Mouse (Mus musculus): ENCODE data around the gene Atp13a1.

Atp13a1 gene

DNA sequence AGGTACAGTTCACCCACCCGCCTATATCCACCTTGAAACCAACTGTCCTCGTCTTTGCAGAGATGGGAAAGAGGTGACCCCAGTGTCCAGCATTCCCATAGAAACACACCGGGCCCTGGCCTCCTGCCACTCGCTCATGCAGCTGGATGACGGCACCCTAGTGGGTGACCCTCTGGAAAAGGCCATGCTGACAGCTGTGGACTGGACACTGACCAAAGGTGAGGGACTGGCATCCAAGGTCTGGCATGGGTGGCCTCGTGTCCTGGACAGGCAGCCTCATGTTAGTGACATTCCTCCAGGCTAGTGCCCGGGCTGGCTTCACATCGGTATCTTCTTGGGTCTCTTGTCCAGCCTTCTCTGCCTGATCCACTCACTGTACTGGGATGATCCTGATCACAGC is 8.3 kb downstream of the Atp13a1 start:
- in situ Hi-C loops (cut with MboI; ENCODE audit: unreplicated experiment in 2 of 2), result no loop called here

DNA sequence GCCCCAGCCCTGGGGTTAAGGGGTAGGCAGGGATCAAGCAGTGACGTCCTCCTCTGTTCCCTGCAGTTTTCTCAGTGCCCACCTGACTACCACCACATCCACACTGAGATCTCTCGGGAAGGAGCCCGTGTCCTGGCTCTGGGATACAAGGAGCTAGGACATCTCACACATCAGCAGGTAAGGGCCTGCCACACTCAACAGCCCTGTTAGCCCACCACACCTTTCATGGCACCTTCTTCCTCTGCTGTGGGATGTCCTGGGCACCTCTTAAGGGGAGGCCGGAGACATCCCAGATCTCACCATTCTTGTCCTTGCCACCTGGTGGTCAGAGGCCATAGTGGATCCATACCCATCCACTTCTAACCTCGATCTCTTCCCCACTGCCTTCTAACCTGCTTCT is 9.0 kb downstream of the Atp13a1 start:
- in situ Hi-C loops (cut with MboI; ENCODE audit: unreplicated experiment in 2 of 2), result no loop called here

DNA sequence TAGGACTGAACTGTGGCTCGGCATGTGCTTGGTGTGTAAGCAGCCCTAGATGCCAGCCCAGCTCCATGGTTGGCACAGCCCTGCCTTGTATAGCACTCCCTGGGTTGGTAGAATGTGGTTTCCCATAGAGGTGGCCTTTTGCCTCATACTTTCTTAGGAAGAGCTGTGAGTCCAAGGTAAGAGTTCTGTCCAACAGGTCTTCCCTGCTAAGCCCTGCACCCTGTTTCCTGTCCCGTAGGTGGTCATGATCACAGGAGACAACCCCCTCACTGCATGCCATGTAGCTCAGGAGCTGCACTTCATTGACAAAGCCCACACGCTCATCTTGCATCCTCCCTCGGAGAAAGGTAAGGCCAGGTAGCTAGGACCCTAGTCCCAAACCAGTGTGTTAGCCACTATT is 10.8 kb downstream of the Atp13a1 start:
- in situ Hi-C loops (cut with MboI; ENCODE audit: unreplicated experiment in 2 of 2), result no loop called here

DNA sequence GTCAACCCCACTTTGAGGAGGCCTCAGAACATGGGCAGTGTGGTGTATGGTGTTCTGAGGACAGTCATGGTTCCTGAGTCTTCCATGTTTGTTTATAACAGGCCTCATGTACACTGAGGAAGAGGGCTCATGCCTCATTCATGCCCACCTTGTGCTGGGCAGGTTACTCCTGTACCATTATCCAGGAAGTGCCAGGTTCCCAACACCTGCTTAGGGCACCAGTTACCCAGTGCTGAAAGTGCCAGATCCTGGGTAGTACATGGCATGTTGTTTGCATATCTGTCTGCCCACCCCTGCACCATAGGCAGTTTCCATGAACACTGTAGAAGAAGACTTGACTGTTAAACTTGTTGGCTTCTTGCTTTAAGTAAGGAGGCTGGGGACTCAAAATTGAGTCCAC is 11.3 kb downstream of the Atp13a1 start:
- in situ Hi-C loops (cut with MboI; ENCODE audit: unreplicated experiment in 2 of 2), result no loop called here

DNA sequence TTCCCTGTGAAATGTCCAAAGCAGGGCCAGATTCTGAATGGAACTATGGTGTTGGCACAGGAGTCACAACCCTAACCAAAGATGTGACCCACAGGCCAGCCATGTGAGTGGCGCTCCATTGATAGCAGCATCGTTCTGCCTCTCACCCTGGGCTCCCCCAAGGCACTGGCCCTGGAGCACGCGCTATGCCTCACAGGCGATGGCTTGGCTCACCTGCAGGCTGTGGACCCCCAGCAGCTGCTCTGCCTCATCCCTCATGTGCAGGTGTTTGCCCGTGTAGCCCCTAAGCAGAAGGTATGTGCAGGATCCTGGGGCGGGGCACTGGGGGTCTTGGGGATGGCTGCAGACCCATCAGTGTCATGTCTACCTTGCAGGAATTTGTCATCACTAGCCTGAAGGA is 12.4 kb downstream of the Atp13a1 start:
- in situ Hi-C loops (cut with MboI; ENCODE audit: unreplicated experiment in 2 of 2), result no loop called here

DNA sequence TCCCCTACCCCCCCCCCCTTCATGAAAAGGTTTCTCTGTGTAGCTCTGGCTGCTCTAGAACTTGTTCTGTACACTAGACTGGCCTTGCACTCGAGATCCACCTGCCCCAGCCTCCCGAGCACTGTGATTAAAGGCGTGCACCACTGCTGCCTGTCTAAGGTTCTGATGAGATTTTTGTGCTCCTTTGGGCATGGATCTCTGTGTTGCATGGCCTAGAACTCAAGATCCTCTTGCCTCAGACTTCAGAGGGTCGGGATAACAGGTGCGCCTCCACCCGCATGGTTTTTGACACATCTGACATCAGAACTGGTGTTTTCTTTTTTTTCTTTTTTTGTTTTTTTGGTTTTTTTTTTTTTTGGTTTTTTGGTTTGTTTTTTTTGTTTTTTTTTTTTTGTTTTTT is 13.6 kb downstream of the Atp13a1 start:
- in situ Hi-C loops (cut with MboI; ENCODE audit: unreplicated experiment in 2 of 2), result no loop called here

DNA sequence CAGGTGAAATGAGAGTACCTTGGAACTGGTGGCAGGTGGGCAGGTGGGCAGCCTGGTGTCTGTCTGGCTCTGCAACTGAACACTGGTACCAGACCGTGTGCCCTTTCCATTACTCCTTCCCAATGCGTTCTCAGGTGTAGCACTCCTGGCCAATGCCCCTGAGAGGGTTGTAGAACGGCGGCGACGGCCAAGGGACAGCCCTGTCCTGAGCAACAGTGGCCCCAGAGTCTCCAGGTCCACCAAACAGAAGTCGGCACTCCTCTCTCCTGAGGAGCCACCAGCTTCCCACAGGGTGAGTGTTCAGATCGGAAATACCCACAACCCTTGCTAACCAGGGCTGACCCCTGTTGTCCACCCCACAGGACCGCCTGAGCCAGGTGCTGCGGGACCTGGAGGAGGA is 14.1 kb downstream of the Atp13a1 start:
- in situ Hi-C loops (cut with MboI; ENCODE audit: unreplicated experiment in 2 of 2), result no loop called here

DNA sequence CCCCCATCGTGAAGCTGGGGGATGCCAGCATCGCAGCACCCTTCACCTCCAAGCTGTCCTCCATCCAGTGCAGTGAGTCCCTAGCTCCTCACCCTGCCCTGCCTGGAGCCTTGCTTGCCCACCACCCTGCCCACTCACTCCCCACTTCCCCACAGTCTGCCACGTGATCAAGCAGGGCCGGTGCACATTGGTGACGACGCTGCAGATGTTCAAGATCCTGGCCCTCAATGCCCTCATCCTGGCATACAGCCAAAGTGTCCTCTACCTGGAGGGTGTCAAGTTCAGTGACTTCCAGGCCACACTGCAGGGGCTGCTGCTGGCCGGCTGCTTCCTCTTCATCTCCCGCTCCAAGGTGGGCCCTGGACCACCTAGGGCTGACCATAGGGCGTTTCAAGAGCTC is 14.5 kb downstream of the Atp13a1 start:
- in situ Hi-C loops (cut with MboI; ENCODE audit: unreplicated experiment in 2 of 2), result no loop called here

DNA sequence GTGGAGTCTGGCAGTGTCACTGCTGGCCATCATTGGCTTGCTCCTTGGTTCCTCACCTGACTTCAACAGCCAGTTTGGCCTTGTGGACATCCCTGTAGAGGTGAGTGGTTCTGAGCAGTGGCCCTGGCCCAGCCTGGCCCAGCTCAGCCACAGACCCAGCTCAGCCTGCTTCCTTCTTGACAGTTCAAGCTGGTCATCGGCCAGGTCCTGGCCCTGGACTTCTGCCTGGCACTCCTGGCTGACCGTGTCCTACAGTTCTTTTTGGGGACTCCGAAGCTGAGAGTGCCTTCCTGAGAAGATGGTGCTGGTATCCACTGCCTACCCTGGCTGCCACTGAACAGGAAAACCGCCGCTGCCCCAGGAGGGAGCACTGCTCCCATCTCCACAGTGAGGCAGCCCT is 16.3 kb downstream of the Atp13a1 start:
- in situ Hi-C loops (cut with MboI; ENCODE audit: unreplicated experiment in 2 of 2), result no loop called here

DNA sequence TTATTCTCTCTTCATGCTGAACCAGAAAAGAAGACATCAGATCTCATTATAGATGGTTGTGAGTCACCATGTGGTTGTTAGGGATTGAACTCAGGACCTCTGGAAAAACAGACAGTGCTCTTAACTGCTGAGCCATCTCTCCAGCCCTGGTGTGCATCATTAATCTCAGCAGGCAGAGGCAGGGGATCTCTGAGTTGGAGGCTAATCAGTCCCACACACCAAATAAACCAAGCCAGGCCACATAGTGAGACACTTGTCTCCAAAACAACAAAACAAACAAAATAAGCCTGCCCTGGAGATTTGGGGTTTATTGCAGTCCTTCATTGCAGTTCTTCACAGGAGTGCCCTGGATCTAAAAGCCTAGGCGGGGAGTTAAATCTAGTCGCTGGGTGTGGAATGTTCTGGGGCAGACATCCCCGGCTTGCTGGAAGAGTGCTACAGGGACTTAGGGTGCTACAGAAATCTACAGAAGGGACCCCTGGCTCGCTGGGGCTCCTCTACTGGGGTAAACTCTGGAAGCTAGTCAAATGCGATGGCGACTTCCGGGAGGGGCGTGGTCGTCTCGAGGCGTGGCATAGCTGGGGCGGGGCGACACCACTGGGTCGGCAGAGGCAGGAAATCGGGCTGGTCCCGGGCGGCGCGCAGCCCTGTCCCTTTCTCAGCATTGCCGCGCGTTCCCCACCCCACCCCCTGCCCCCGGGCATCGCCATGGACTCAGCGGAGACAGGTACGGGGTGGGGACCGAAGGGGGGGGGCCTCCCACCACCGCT is 17.3 kb downstream of the Atp13a1 start, which contains the start of gene Gmip:
Gene Gmip, plus strand, starts transcription at position 586 of the 770 bp plus-strand sequence.
- in situ Hi-C loops (cut with MboI; ENCODE audit: unreplicated experiment in 2 of 2), result no loop called here

DNA sequence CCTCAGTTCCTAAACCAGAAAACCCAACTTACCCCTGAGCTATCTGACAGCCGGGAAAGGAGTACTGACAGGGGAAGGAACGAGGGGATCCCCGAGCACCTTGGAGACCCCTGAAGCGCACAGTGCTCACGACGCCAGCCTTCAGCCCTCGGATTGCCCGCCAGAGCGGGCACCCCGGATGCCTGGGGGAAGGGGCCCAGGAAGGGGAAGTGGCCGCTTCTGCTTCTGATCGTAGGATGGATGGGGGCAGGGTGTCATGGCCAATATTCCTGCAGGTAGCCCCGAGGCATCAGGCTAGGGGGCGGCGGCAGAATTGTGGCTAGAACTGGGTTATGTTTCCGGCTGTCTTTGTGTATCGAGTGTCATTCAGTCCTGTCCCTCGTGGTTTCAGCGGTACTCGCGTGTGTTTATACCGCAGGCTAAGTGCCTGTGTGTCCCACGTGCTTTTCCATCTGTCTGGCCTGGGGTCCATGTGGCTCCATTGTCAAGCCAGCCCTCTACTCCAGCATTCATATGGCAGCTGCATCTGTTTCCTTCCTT is 18.0 kb downstream of the Atp13a1 start:
- in situ Hi-C loops (cut with MboI; ENCODE audit: unreplicated experiment in 2 of 2), result no loop called here

DNA sequence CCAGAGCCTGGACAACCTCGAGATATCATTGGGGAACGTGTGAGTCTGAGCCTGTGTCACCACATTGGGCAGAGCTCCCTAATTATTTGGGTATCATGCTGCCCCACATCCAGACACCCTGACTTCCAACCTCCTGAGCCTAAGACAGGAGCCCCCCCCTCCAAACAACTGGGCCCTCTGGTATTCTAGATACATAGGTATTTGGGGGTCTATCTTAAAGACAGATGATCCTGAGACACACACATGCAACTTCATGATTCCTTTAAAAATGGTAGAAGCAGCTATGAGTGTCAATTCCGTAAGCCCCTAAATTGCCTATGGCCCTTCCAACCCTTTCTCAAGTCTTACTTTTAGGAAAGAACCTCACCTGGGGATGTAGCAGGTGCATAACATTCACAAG is 18.9 kb downstream of the Atp13a1 start:
- in situ Hi-C loops (cut with MboI; ENCODE audit: unreplicated experiment in 2 of 2), result no loop called here

DNA sequence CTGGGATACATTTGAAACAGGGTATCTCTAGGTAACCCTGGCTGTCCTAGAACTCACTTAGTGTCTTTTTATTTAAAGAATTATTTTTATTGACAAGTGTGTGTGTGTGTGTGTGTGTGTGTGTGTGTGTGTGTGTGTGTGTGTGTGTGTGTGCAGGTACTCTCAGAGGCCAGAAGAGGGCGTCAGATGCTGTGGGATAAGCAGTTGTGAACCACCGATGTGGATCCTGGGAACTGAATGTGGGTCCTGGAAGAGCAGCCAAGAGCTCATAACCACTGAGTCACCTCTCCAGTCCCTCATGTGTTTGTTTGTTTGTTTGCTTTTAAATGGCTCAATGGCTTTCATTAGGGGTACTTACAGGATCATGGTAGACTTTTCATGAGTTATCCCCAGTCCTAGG is 23.9 kb downstream of the Atp13a1 start:
- in situ Hi-C loops (cut with MboI; ENCODE audit: unreplicated experiment in 2 of 2), result no loop called here

DNA sequence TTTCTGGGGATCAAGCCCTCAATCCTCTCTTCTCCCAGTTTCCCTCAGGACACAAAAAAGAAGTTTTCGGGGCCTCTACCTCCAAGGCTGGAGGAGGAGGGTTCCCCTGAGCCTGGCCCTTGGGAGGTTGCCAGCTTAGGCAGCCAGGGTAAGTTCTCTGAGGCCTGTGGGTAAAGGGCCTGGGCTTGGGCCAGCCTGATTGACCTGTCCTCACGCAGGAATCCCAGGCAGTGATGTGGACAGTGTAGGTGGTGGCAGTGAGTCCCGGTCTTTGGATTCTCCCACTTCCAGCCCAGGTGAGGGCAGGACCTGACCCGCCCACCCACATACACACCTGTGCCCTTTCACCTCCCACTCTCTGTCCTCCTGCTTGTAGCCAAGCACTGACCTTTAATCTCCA is 24.4 kb downstream of the Atp13a1 start:
- in situ Hi-C loops (cut with MboI; ENCODE audit: unreplicated experiment in 2 of 2), result no loop called here

DNA sequence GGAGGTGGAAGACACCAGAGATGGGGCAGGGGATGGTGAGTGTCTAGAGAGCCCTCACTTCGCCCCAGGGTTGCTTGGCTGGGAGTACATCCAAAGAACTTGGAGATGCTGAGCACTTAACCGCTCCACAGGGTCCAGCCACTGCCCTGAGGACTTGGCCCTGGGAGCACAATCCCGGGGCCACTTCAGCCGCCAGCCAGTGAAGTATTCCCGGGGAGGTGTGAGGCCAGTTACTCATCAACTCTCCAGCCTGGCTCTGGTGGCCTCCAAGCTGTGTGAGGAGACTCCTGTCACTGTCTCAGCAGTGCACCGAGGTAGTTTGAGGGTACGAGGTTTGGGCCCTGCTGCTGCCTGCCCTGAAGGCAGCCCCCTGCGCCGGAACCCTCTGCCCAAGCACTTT is 29.5 kb downstream of the Atp13a1 start:
- in situ Hi-C loops (cut with MboI; ENCODE audit: unreplicated experiment in 2 of 2), result no loop called here

DNA sequence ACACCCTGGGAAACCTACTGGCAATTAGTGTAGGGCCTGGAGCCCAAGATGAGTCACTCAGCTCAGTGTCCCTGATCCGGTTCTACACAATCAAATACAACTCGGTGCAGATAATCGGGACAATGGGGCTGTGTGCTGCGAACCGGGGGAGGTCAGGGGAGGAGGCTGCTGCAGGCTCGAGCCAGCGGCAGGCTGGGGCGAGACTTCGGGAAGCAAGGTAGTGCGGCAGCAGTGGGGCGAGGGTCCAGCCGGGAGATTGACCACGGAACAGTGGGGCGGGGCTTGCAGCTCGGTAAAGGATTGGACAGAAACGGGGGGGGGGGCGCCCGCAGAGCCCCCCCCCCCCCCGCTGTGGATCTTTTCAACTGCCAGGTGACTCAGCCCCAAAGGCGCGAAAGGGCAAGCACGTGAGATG is 31.0 kb downstream of the Atp13a1 start:
- in situ Hi-C loops (cut with MboI; ENCODE audit: unreplicated experiment in 2 of 2), result no loop called here

DNA sequence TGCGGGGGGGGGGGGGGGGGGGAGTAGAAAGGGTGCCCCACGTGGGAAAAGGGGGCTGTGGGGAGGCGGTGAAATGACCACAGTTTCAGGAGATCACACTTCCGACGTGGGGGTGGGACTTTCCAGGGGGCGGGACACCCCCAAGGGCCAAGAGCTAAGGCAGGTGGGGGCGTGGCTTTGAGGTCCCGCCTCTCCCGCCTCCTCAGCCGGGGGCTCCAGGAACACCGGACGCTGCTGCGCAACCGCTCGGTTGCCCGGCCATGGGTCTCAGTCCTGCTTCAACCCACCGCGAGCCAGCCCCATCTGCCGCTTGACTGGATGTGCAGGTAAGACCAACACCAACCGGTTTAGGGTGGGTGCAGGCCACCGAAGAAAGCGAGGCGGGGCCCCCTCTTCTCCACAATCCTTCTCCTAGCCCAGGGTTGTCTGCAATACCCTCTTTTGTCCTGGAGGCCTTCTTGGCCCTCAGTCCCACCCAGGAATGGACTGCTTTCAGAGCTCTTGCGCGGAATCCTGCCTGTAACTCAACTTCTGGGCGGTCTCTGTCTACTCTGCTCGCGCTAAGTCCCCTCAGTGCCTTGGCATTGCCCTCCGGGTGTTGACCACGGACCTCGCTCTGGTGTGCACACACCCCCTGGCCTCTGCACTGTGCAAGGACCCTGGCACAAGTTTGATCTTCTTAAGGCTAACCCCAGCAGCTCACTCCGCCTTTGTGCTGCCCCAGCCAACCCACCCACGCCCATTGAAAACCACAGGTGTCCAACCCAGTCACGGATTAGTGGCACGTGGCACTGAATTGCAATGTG is 31.6 kb downstream of the Atp13a1 start, which contains the start of gene Lpar2:
Gene Lpar2, plus strand, starts transcription at position 44 of the 806 bp plus-strand sequence.
- in situ Hi-C loops (cut with MboI; ENCODE audit: unreplicated experiment in 2 of 2), result no loop called here

DNA sequence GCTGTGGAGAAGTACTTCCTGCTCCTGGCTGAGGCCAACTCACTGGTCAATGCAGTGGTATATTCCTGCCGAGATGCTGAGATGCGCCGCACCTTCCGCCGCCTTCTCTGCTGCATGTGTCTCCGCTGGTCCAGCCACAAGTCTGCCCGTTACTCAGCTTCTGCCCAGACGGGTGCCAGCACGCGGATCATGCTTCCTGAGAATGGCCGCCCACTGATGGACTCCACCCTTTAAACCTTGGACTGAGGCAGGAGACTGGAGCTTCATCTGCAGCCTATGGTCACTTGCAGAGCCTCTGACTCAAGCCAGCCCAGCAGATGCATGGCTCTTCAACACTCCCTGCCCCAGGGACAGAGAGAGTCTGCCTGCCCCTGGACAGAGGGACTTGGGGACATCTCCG is 35.4 kb downstream of the Atp13a1 start:
- in situ Hi-C loops (cut with MboI; ENCODE audit: unreplicated experiment in 2 of 2), result no loop called here

DNA sequence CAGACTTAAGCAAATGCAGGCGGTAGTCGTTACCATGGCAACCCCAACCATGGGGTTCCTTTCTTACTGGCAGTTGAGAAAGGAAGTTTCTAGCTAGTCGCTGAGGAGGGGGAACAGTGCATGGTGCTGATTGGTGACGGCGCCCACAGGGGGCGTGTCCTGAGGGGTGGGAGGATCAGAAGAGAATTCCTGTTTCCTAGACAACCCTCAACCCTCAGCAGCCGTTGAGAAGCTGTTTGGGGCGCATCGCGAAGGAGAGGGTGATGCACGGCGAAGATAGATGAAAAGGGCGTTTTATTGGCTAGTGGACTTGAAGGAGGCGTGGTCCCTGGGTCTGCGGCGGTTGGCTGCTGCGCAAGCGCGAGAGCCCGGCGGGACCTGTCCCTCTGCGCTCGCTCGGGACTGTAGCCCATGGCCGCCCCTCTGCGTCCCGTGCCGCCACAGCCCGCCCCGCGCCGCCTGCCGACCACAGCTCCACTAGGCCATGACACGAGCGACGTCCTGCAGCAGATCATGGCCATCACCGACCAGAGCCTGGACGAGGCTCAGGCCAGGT is 41.4 kb downstream of the Atp13a1 start, which contains the start of gene Pbx4:
Gene Pbx4, plus strand, starts transcription at position 194 of the 556 bp plus-strand sequence.
- in situ Hi-C loops (cut with MboI; ENCODE audit: unreplicated experiment in 2 of 2), result no loop called here

DNA sequence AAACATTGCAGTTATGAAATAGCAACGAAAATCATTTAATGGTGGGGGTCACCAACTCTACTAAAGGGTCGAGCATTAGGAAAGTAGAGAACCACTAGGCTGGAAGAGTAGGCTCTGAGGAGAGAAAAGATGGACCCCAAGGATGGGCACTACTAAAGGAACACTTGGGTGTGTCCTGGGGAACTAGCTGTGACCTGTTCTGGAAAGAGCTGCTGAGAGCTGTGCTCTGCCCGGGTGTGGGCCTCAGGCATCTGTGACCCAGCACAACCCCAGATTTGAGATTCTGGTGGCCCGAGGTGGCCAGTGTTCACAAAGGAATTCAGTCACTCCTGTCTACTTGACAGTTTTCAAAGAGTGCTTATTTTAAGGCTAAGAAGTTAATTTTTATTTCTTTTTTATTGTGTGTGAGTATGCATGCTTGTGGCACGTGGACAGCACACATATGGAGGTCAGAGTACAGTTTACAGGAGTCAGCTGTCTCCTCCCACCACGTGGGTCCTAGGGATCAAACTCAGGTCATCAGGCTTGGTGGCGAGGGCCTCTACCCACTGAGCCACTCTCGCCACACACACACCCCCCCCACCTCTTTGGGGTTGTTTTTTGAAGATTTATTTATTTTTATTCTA is 46.2 kb downstream of the Atp13a1 start:
- in situ Hi-C loops (cut with MboI; ENCODE audit: unreplicated experiment in 2 of 2), result no loop called here

Measured in v-Abl transformed pro-B cells (cell line).